Mouse (Mus musculus) erythroid progenitor cell, adult 5-6 weeks (primary cell): ENCODE data around the gene Insl5. TPM values are rescaled to one million over a fixed set of nuclear protein-coding genes. Genes with fewer than 3 reads are reported as not detected.

ENCODE experiments used
- total RNA-seq, 2 experiments: library from RNA; stranded (forward) in 1 of 2; stranded (reverse) in 1 of 2; fragments of 150-400 nt in 1 of 2; fragments of 186-747, 209-891 nt in 1 of 2; gene quantifications; 2 replicates each; pipeline versions ENCODE4 v1.2.3 to v1.2.4; 2015 to 2017; ENCODE audit warnings: low replicate concordance in 2 of 2

Insl5 gene
- total RNA-seq, 2 experiments from 2014 or later, result not detected

Other genes starting within 250 kb of the Insl5 start
- 3.2 TPM in 1 of 2 replicates, not detected in the other for gene Tctex1d1, start 48.2 kb downstream of the Insl5 start, total RNA-seq (2015; ENCODE audit: low replicate concordance)
- gene Tctex1d1, start 48.2 kb downstream of the Insl5 start, total RNA-seq (2017; ENCODE audit: low replicate concordance), result not detected in 2 replicates
- gene Mier1, start 87.5 kb upstream of the Insl5 start, total RNA-seq (2015; ENCODE audit: low replicate concordance), result 134 and 164 TPM in 2 replicates
- 151 and 175 TPM in 2 replicates for gene Mier1, start 87.5 kb upstream of the Insl5 start, total RNA-seq (2017; ENCODE audit: low replicate concordance)
- 0.72 and 1.7 TPM in 2 replicates for gene Wdr78, start 87.7 kb upstream of the Insl5 start, total RNA-seq (2015; ENCODE audit: low replicate concordance)
- gene Wdr78, start 87.7 kb upstream of the Insl5 start, total RNA-seq (2017; ENCODE audit: low replicate concordance), result 1.6 and 4.2 TPM in 2 replicates
- gene Slc35d1, start 188.3 kb upstream of the Insl5 start, total RNA-seq (2015; ENCODE audit: low replicate concordance), result 21.6 and 37.3 TPM in 2 replicates
- gene Slc35d1, start 188.3 kb upstream of the Insl5 start, total RNA-seq (2017; ENCODE audit: low replicate concordance), result 5.9 and 8.7 TPM in 2 replicates